Mouse (Mus musculus) limb, embryonic 10.5 days (tissue): ENCODE measurements around the gene Pid1. TPM values are rescaled to one million over a fixed set of nuclear protein-coding genes. Genes with fewer than 3 reads are reported as not detected.

Source experiments
- DNase-seq: peaks from one replicate; pipeline ENCODE4 v3.0.0-alpha.2; 2017; ENCODE audit warnings: low spot score
- H3K27ac ChIP-seq: fragments of 300-500 bp; sonication (generic); 2 replicates; pipeline ENCODE4 v1.5.1; 2016; ENCODE audit warnings: mild to moderate bottlenecking
- H3K27me3 ChIP-seq: fragments of 300-500 bp; sonication (generic); 2 replicates; pipeline ENCODE4 v1.6.1; 2016; ENCODE audit warnings: low read depth, mild to moderate bottlenecking; ENCODE audit not compliant: poor library complexity, severe bottlenecking
- H3K36me3 ChIP-seq: fragments of 300-500 bp; sonication (generic); 2 replicates; pipeline ENCODE4 v1.6.1; 2016; ENCODE audit warnings: mild to moderate bottlenecking, moderate library complexity
- H3K4me1 ChIP-seq: fragments of 300-500 bp; sonication (generic); 2 replicates; pipeline ENCODE4 v1.6.1; 2016
- H3K4me3 ChIP-seq: fragments of 300-500 bp; sonication (generic); 2 replicates; pipeline ENCODE4 v1.5.1; 2016; ENCODE audit warnings: mild to moderate bottlenecking, moderate library complexity
- H3K9me3 ChIP-seq: fragments of 300-500 bp; sonication (generic); replicated peaks from 2 replicates; pipeline ENCODE4 v1.6.1; 2016; ENCODE audit warnings: mild to moderate bottlenecking
- WGBS: fragments of 180-500 bp; shearing (Covaris S2); methylation state at CpG from one replicate; pipeline ENCODE4 v1.1.7; 2016; 5-methylcytosine and 5-hydroxymethylcytosine counted together
- microRNA-seq: library from miRNA; unstranded; fragments of <30 nt; microRNA quantifications from one replicate; pipeline ENCODE4, GENCODE M21; 2017
- polyA plus RNA-seq: library from polyadenylated mRNA; unstranded; fragments of >200 nt; fragmentation: Nextera tagmentation; extraction: Ambion mirVana; gene quantifications from 2 replicates; pipeline ENCODE4 v1.2.1, GENCODE M21; 2016

Gene Pid1
- polyA plus RNA-seq, 1 experiment from 2014 or later = 3.7 TPM

GRCm38 (mm10) chr1:84025746-84026145 is 338.2 kb downstream of the Pid1 start:
- H3K27ac ChIP-seq = no peak overlapping the region
- H3K4me1 ChIP-seq = no peaks in the 10 kb centered on the region
- 91% methylated on average over 1 of the region's 1 CpGs for WGBS
- DNase-seq = no peak
- H3K9me3 ChIP-seq = no peaks in the 10 kb centered on the region
- no peaks in the 10 kb centered on the region for H3K27me3 ChIP-seq
- no peak overlapping the region for H3K4me3 ChIP-seq
- no peaks in the 10 kb centered on the region for H3K36me3 ChIP-seq

DNA sequence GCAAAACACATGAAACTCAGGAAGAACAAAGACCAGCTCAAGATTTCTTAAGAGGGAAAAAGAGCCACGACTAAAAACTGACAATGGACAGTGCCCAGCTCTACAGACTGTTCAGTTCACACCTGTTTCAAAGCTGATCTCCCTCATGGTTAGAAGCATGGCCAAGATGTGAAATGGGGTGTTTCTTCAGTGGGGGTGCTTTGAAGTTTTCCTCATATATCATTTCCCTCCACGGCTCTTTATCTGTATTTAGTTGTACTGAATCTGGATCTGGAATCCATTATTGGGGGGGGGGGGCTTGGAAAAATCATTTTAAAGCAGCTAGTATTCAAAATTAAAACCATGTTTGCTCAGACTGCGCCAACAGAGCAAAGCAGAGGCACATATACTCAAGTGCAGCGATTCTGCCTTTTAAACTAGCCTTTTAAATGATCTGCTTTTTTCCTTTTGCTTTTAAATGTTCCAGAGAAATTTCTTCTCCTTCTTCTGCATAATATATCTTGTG is 351.1 kb downstream of the Pid1 start:
- WGBS = 60% methylated on average over 4 of the region's 4 CpGs
- Histone ChIP-seq H3K4me1 (no peaks in the 10 kb centered on the region), H3K4me3 (no peak overlapping the region), H3K9me3 (no peaks in the 10 kb centered on the region), H3K36me3 (no peaks in the 10 kb centered on the region), H3K27ac (no peak overlapping the region), H3K27me3 (no peaks in the 10 kb centered on the region)
- no peak for DNase-seq

GRCm38 (mm10) chr1:84002630-84003029 is 361.4 kb downstream of the Pid1 start:
- Histone ChIP-seq H3K27me3 (no peaks in the 10 kb centered on the region), H3K27ac (no peak overlapping the region), H3K36me3 (no peaks in the 10 kb centered on the region), H3K9me3 (no peaks in the 10 kb centered on the region), H3K4me1 (no peaks in the 10 kb centered on the region), H3K4me3 (no peak overlapping the region)
- WGBS = 92% methylated on average over 4 of the region's 4 CpGs
- DNase-seq = no peak

Small RNAs within 50 kb of the gene (microRNA-seq; reads per million reads assigned to microRNA genes)
- gene Mir6353 = not detected
